Mouse (Mus musculus) spleen, postnatal 10 days (tissue): Measurements from ENCODE around the gene Nxt2.
A peak's percentile ranks its signal among the peaks of the same experiment; 100 is the strongest.
"Not testable (repeated sequence)": the region's sequence is repeated elsewhere in the genome, so short reads cannot be mapped to it uniquely, and the experiment has no call there.

Source experiments
- DNase-seq, 2 experiments: peaks; one replicate each; pipeline ENCODE4 v3.0.0; 2021 to 2022; ENCODE audit warnings: low spot score in 2 of 2

The Nxt2 gene

GRCm38 (mm10) chrX:142226542-142226941, at the start of gene Nxt2:
Nxt2 (plus strand) TSS chrX:142226770.
- no peak for DNase-seq

GRCm38 (mm10) chrX:142176981-142177380, 49.6 kb upstream of the Nxt2 start:
- no peak for DNase-seq

GRCm38 (mm10) chrX:142182026-142182425, 44.5 kb upstream of the Nxt2 start:
- no peak for DNase-seq

- DNase-seq: peak; percentile 3 to 10
Measured at GRCm38 (mm10) chrX:142189023-142189703, 37.4 kb upstream of the Nxt2 start.

- DNase-seq: no peak
Measured at GRCm38 (mm10) chrX:142190355-142190754, 36.2 kb upstream of the Nxt2 start.

GRCm38 (mm10) chrX:142194420-142194819, 32.1 kb upstream of the Nxt2 start:
- DNase-seq: no peak

- no peak for DNase-seq
Measured at GRCm38 (mm10) chrX:142195551-142195950, 31.0 kb upstream of the Nxt2 start.

GRCm38 (mm10) chrX:142196831-142197230, 29.7 kb upstream of the Nxt2 start, which contains the start of gene Gucy2f:
Gucy2f (minus strand) TSS chrX:142196931.
- DNase-seq: no peak

GRCm38 (mm10) chrX:142200295-142200694, 26.3 kb upstream of the Nxt2 start:
- no peak for DNase-seq

GRCm38 (mm10) chrX:142227398-142228054, 956 bp downstream of the Nxt2 start:
- peak; percentile 5 to 56 for DNase-seq

- DNase-seq: peak; percentile 46 to 68
Measured at GRCm38 (mm10) chrX:142228055-142228768, 1.6 kb downstream of the Nxt2 start.

- no peak for DNase-seq
Measured at GRCm38 (mm10) chrX:142228769-142229158, 2.2 kb downstream of the Nxt2 start.

GRCm38 (mm10) chrX:142236146-142236545, 9.6 kb downstream of the Nxt2 start:
- not testable (repeated sequence) for DNase-seq

- no peak for DNase-seq
Measured at GRCm38 (mm10) chrX:142237101-142237500, 10.5 kb downstream of the Nxt2 start.

GRCm38 (mm10) chrX:142245682-142246327, 19.2 kb downstream of the Nxt2 start:
- no peak for DNase-seq

- DNase-seq: no peak
Measured at GRCm38 (mm10) chrX:142250008-142250736, 23.6 kb downstream of the Nxt2 start.

- no peak for DNase-seq
Measured at GRCm38 (mm10) chrX:142276031-142276430, 49.5 kb downstream of the Nxt2 start.

- no peak for DNase-seq
Measured at GRCm38 (mm10) chrX:142276573-142276972, 50.0 kb downstream of the Nxt2 start.

GRCm38 (mm10) chrX:142285905-142286304, 59.3 kb downstream of the Nxt2 start:
- DNase-seq: no peak
